Mouse (Mus musculus) heart, embryonic 10.5 days (tissue): ENCODE measurements around the gene Sspn. TPM values are rescaled to one million over a fixed set of nuclear protein-coding genes. Genes with fewer than 3 reads are reported as not detected.

Experiments used
- DNase-seq: peaks from one replicate; pipeline ENCODE4 v3.0.0-alpha.2; 2017; ENCODE audit warnings: low spot score
- H3K27ac ChIP-seq: fragments of 300-500 bp; sonication (generic); 2 replicates; pipeline ENCODE4 v1.5.1; 2016; ENCODE audit warnings: mild to moderate bottlenecking
- H3K27me3 ChIP-seq: fragments of 300-500 bp; sonication (generic); 2 replicates; pipeline ENCODE4 v1.6.1; 2016; ENCODE audit warnings: mild to moderate bottlenecking; ENCODE audit not compliant: poor library complexity, insufficient read depth, severe bottlenecking
- H3K36me3 ChIP-seq: fragments of 300-500 bp; sonication (generic); 2 replicates; pipeline ENCODE4 v1.6.1; 2016; ENCODE audit warnings: mild to moderate bottlenecking, moderate library complexity
- H3K4me1 ChIP-seq: fragments of 300-500 bp; sonication (generic); 2 replicates; pipeline ENCODE4 v1.6.1; 2016; ENCODE audit warnings: mild to moderate bottlenecking
- H3K4me3 ChIP-seq: fragments of 300-500 bp; sonication (generic); 2 replicates; pipeline ENCODE4 v1.5.1; 2016; ENCODE audit warnings: mild to moderate bottlenecking, moderate library complexity
- H3K9me3 ChIP-seq: fragments of 300-500 bp; sonication (generic); 2 replicates; pipeline ENCODE4 v1.6.1; 2016; ENCODE audit warnings: mild to moderate bottlenecking, moderate library complexity
- WGBS: fragments of 180-500 bp; shearing (Covaris S2); methylation state at CpG from one replicate; pipeline ENCODE4 v1.1.7; 2016; 5-methylcytosine and 5-hydroxymethylcytosine counted together
- polyA plus RNA-seq: library from polyadenylated mRNA; unstranded; fragments of >200 nt; fragmentation: Nextera tagmentation; extraction: Ambion mirVana; gene quantifications from 2 replicates; pipeline ENCODE4 v1.2.1, GENCODE M21; 2016

Gene Sspn
- polyA plus RNA-seq, 1 experiment from 2014 or later: 26.6 TPM

GRCm38 (mm10) chr6:145967693-145968092 lies 36.3 kb downstream of the Sspn start:
- H3K4me1 ChIP-seq: peaks cover 37% of the 10 kb centered on the region
- H3K36me3 ChIP-seq: no peaks in the 10 kb centered on the region
- peak overlapping the region; percentile 82 for H3K27ac ChIP-seq
- WGBS: 38% methylated on average over 8 of the region's 8 CpGs
- DNase-seq: no peak
- H3K9me3 ChIP-seq: no peaks in the 10 kb centered on the region
- no peaks in the 10 kb centered on the region for H3K27me3 ChIP-seq
- no peak overlapping the region for H3K4me3 ChIP-seq

DNA sequence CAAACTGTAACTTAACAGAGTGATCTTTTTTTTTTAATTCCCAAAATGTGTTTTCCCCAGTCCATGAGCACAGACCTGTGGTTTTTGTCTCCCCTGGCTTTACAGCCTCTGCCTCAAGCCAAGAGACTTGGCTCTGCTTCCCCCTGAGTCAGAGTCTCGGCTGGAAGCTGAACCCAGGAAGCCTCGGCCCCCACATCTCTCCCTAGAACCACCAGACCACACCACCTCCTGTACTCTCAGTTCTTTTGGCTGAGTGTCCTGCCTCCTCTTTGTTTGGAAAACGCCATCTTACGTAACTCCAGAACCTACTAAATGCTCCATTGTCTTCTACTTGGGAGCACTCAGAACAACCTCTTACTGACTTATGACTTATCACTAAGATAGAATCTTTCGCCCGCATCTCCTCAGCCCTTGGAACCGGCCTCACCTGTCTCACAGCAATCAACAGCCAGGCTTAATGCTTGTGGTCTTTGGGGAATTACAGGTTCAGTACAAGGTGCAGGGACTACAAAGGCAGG lies 36.9 kb downstream of the Sspn start:
- Histone ChIP-seq H3K4me3 (no peak overlapping the region), H3K9me3 (no peaks in the 10 kb centered on the region), H3K27me3 (no peaks in the 10 kb centered on the region), H3K27ac (peak overlapping the region; percentile 82), H3K36me3 (no peaks in the 10 kb centered on the region), H3K4me1 (peaks cover 44% of the 10 kb centered on the region)
- no peak for DNase-seq
- 54% methylated on average over 7 of the region's 7 CpGs for WGBS

- Histone ChIP-seq H3K27me3 (no peaks in the 10 kb centered on the region), H3K4me3 (no peak overlapping the region), H3K36me3 (no peaks in the 10 kb centered on the region), H3K4me1 (peaks cover 48% of the 10 kb centered on the region), H3K9me3 (no peaks in the 10 kb centered on the region), H3K27ac (peak overlapping the region; percentile 82)
- DNase-seq: no peak
- WGBS: 29% methylated on average over 10 of the region's 10 CpGs
Measured at GRCm38 (mm10) chr6:145968821-145969220, 37.4 kb downstream of the Sspn start.

DNA sequence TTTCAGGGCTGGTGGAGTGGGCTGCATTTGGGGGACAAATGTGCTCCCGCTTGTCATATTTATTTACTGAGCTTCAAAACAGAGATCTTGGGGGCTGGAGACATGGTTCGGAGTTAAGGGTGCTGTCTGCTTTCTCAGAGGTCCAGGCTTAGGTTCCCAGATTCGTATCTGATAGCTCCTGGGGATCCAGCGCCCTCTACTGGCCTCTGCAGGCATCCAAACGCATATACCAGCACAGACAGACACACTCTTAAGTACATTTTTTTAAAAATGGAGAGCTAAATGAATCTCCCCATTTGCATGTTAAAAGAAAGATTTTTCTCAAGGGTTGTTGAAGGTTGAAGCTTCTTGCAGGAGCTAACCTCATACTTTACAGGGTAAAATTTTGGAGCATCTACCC lies 38.1 kb downstream of the Sspn start:
- Histone ChIP-seq H3K27ac (0 out of 2 replicates have a peak overlapping the region, but pooled peaks have one; percentile 24), H3K4me3 (no peak overlapping the region), H3K27me3 (no peaks in the 10 kb centered on the region), H3K4me1 (peaks cover 50% of the 10 kb centered on the region), H3K9me3 (no peaks in the 10 kb centered on the region), H3K36me3 (no peaks in the 10 kb centered on the region)
- no peak for DNase-seq
- WGBS: 75% methylated on average over 5 of the region's 5 CpGs

GRCm38 (mm10) chr6:145972107-145972506 lies 40.7 kb downstream of the Sspn start:
- WGBS: 80% methylated on average over 4 of the region's 4 CpGs
- H3K27me3 ChIP-seq: no peaks in the 10 kb centered on the region
- DNase-seq: no peak
- H3K9me3 ChIP-seq: no peaks in the 10 kb centered on the region
- peak overlapping the region; percentile 59; the same call in 1 of the 2 replicates for H3K27ac ChIP-seq
- H3K36me3 ChIP-seq: no peaks in the 10 kb centered on the region
- H3K4me3 ChIP-seq: no peak overlapping the region
- peaks cover 47% of the 10 kb centered on the region for H3K4me1 ChIP-seq

DNA sequence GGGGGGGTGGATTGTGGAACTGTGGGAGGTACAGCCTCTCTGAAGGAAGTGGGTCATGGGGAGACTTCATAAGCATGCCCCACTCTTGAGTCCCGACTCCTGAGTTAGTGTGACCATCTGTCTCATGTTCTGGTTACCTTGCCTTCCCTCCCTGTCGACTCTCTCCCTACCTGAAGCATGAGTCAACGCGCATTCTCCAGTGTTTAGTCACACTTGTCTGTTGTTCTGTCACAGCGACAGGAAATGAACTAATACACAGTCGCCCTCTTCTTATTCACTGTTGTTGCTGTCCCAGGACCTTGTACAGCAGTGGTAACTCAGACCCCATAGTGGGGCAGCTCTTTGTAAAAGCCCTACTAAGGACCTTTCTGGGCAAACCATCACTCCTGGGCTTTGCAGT lies 41.4 kb downstream of the Sspn start:
- WGBS: 69% methylated on average over 6 of the region's 6 CpGs
- Histone ChIP-seq H3K27me3 (no peaks in the 10 kb centered on the region), H3K27ac (0 out of 2 replicates have a peak overlapping the region, but pooled peaks have one; percentile 59), H3K9me3 (no peaks in the 10 kb centered on the region), H3K4me3 (no peak overlapping the region), H3K36me3 (no peaks in the 10 kb centered on the region), H3K4me1 (peaks cover 47% of the 10 kb centered on the region)
- no peak for DNase-seq

- WGBS: 49% methylated on average over 5 of the region's 5 CpGs
- Histone ChIP-seq H3K36me3 (no peaks in the 10 kb centered on the region), H3K27ac (no peak overlapping the region)
Measured at GRCm38 (mm10) chr6:145973356-145973755, 41.9 kb downstream of the Sspn start.

GRCm38 (mm10) chr6:145974766-145975165 lies 43.3 kb downstream of the Sspn start:
- Histone ChIP-seq H3K4me3 (no peak overlapping the region), H3K27ac (no peak overlapping the region), H3K27me3 (no peaks in the 10 kb centered on the region), H3K36me3 (no peaks in the 10 kb centered on the region), H3K9me3 (no peaks in the 10 kb centered on the region), H3K4me1 (peaks cover 39% of the 10 kb centered on the region)
- no peak for DNase-seq
- WGBS: 68% methylated on average over 7 of the region's 7 CpGs

More at GRCm38 (mm10) chr6:145973356-145973755, 41.9 kb downstream of the Sspn start:
- Histone ChIP-seq H3K4me3 (no peak overlapping the region), H3K27me3 (no peaks in the 10 kb centered on the region), H3K9me3 (no peaks in the 10 kb centered on the region), H3K4me1 (peaks cover 47% of the 10 kb centered on the region)
- DNase-seq: no peak

DNA sequence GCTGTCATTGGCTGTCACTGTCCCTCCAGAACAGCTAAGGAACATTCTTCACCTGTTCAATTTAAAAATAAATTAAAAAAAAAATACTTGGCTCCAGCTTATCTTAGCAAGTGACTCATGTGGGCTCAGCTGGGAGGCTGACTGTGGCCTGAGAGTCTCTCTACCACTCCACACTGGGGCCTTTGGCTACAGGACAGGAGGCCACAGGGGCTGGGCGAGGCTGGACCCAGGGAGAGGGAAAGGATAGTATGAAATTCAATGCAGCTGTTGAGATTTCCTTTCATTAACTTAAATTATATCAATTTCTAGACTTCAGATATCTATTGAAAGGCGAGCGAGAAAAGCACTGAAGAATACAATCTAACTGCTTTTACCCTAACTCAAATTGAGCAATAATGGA lies 45.9 kb downstream of the Sspn start:
- Histone ChIP-seq H3K9me3 (no peaks in the 10 kb centered on the region), H3K27me3 (no peaks in the 10 kb centered on the region), H3K36me3 (no peaks in the 10 kb centered on the region), H3K4me1 (peaks cover 37% of the 10 kb centered on the region), H3K4me3 (no peak overlapping the region), H3K27ac (peak overlapping the region; percentile 17; the same call in 1 of the 2 replicates)
- WGBS: 87% methylated on average over 3 of the region's 3 CpGs
- no peak for DNase-seq

GRCm38 (mm10) chr6:145977771-145978450 lies 46.5 kb downstream of the Sspn start:
- no peak overlapping the region for H3K4me3 ChIP-seq
- DNase-seq: no peak
- WGBS: 46% methylated on average over 8 of the region's 8 CpGs
- no peaks in the 10 kb centered on the region for H3K27me3 ChIP-seq
- H3K27ac ChIP-seq: peak overlapping the region; percentile 17
- no peaks in the 10 kb centered on the region for H3K9me3 ChIP-seq
- H3K36me3 ChIP-seq: no peaks in the 10 kb centered on the region
- H3K4me1 ChIP-seq: peaks cover 32% of the 10 kb centered on the region

GRCm38 (mm10) chr6:145981074-145981473 lies 49.6 kb downstream of the Sspn start:
- Histone ChIP-seq H3K4me3 (no peak overlapping the region), H3K27ac (no peak overlapping the region), H3K27me3 (no peaks in the 10 kb centered on the region), H3K36me3 (no peaks in the 10 kb centered on the region), H3K9me3 (no peaks in the 10 kb centered on the region), H3K4me1 (peaks cover 28% of the 10 kb centered on the region)
- WGBS: 88% methylated on average over 8 of the region's 8 CpGs
- no peak for DNase-seq

DNA sequence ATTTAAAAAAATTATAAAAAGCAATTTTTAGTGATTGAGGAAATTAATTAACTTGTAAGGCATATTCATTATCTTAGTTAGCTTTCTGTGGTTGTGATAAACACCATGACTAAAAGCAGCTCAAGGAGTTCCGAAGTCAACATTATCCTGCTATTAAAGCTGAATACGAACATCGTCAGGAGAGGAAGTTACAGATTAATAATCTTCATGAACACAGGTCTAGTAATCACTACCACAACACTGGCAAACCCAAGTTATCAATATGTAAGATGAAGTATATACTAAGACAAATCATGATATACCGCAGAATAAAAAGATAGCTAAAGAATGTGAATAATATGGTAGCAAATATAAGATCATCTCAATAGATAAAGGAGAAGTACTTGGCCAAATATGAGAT lies 50.9 kb downstream of the Sspn start:
- Histone ChIP-seq H3K9me3 (no peaks in the 10 kb centered on the region), H3K4me3 (no peak overlapping the region), H3K27ac (no peak overlapping the region), H3K36me3 (no peaks in the 10 kb centered on the region), H3K4me1 (peaks cover 24% of the 10 kb centered on the region), H3K27me3 (no peaks in the 10 kb centered on the region)
- DNase-seq: no peak
- 90% methylated on average over 4 of the region's 4 CpGs for WGBS

DNA sequence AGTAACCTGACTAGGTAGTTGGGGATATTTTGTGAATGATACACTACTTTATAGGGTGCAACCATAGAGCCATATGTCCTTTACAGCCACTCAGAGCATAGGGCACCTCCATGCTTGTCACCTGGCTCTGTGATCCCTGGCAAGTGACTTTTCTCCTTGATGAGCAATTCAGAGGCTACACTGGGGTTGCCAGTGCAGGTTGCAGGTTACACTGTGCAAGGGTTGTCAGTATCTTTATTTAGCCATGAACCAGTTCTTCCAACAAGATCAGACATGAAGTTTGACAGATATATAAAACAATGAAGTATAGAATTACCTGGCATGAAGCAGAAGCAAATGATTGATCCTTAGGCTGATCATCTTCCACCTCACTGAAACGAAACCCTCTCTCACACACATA lies 59.1 kb downstream of the Sspn start:
- WGBS: 77% methylated on average over 1 of the region's 1 CpGs
- H3K27me3 ChIP-seq: no peaks in the 10 kb centered on the region
- peaks cover 5% of the 10 kb centered on the region; the same call in 1 of the 2 replicates for H3K4me1 ChIP-seq
- no peak for DNase-seq
- no peaks in the 10 kb centered on the region for H3K9me3 ChIP-seq
- H3K27ac ChIP-seq: no peak overlapping the region
- no peaks in the 10 kb centered on the region for H3K36me3 ChIP-seq
- no peak overlapping the region for H3K4me3 ChIP-seq
